Mouse (Mus musculus): Measurements from ENCODE around the gene Eif4ebp2. TPM values are rescaled to one million over a fixed set of nuclear protein-coding genes. Genes with fewer than 3 reads are reported as not detected.
A peak's percentile ranks its signal among the peaks of the same experiment; 100 is the strongest.

Gene Eif4ebp2
- polyA plus RNA-seq, 1 experiment from 2014 or later = 56.2 TPM

- 82% methylated on average over 6 of the region's 6 CpGs for WGBS
- Histone ChIP-seq H3K27me3 (no peaks in the 10 kb centered on the region), H3K36me3 (peaks cover 25% of the 10 kb centered on the region), H3K9ac (no peak overlapping the region), H3K9me3 (no peaks in the 10 kb centered on the region), H3K4me1 (replicated peaks) (peaks cover 22% of the 10 kb centered on the region), H3K4me2 (no peak overlapping the region), H3K27ac (replicated peaks) (no peak overlapping the region), H3K4me3 (no peak overlapping the region)
- no peak for ATAC-seq (ENCODE audit: low FRiP score, low read depth)
Measured at GRCm38 (mm10) chr10:61427951-61428350, 24.5 kb downstream of the Eif4ebp2 start.

- no peak for ATAC-seq (ENCODE audit: low FRiP score, low read depth)
- H3K27ac ChIP-seq (replicated peaks) = no peak overlapping the region
- WGBS = 60% methylated on average over 2 of the region's 2 CpGs
Measured at GRCm38 (mm10) chr10:61426251-61426757, 26.2 kb downstream of the Eif4ebp2 start.

GRCm38 (mm10) chr10:61425047-61425446, 27.4 kb downstream of the Eif4ebp2 start:
- Histone ChIP-seq H3K9me3 (no peaks in the 10 kb centered on the region), H3K27ac (replicated peaks) (0 out of 2 replicates have a peak overlapping the region, but pooled peaks have one; percentile 15), H3K4me1 (replicated peaks) (peaks cover 22% of the 10 kb centered on the region), H3K36me3 (0 out of 2 replicates have a peak, but pooled peaks cover 4% of the 10 kb centered on the region), H3K4me2 (no peak overlapping the region), H3K9ac (no peak overlapping the region), H3K27me3 (peaks cover 11% of the 10 kb centered on the region), H3K4me3 (no peak overlapping the region)
- ATAC-seq (ENCODE audit: low FRiP score, low read depth) = no peak
- 69% methylated on average over 2 of the region's 2 CpGs for WGBS

More at GRCm38 (mm10) chr10:61426251-61426757, 26.2 kb downstream of the Eif4ebp2 start:
- H3K4me2 ChIP-seq = no peak overlapping the region
- H3K9ac ChIP-seq = no peak overlapping the region
- no peak overlapping the region for H3K4me3 ChIP-seq
- peaks cover 22% of the 10 kb centered on the region for H3K4me1 ChIP-seq (replicated peaks)
- no peaks in the 10 kb centered on the region for H3K9me3 ChIP-seq
- H3K36me3 ChIP-seq = peaks cover 15% of the 10 kb centered on the region
- H3K27me3 ChIP-seq = no peaks in the 10 kb centered on the region

GRCm38 (mm10) chr10:61424500-61424899, 28.0 kb downstream of the Eif4ebp2 start:
- H3K27ac ChIP-seq (replicated peaks) = peak overlapping the region; percentile 47; the same call in 1 of the 2 replicates
- H3K4me3 ChIP-seq = no peak overlapping the region
- no peaks in the 10 kb centered on the region for H3K36me3 ChIP-seq
- H3K9me3 ChIP-seq = no peaks in the 10 kb centered on the region
- peak; percentile 70 for ATAC-seq (ENCODE audit: low FRiP score, low read depth)
- no peak overlapping the region for H3K9ac ChIP-seq
- peaks cover 22% of the 10 kb centered on the region for H3K4me1 ChIP-seq (replicated peaks)
- H3K27me3 ChIP-seq = peaks cover 17% of the 10 kb centered on the region
- WGBS = 22% methylated on average over 7 of the region's 7 CpGs
- H3K4me2 ChIP-seq = peak overlapping the region; percentile 21; the same call in 1 of the 2 replicates

GRCm38 (mm10) chr10:61423289-61423688, 29.2 kb downstream of the Eif4ebp2 start:
- Histone ChIP-seq H3K9me3 (no peaks in the 10 kb centered on the region), H3K27ac (replicated peaks) (no peak overlapping the region), H3K4me1 (replicated peaks) (peaks cover 25% of the 10 kb centered on the region), H3K27me3 (peaks cover 29% of the 10 kb centered on the region), H3K36me3 (no peaks in the 10 kb centered on the region), H3K9ac (no peak overlapping the region), H3K4me2 (no peak overlapping the region), H3K4me3 (no peak overlapping the region)
- ATAC-seq (ENCODE audit: low FRiP score, low read depth) = no peak
- 56% methylated on average over 10 of the region's 10 CpGs for WGBS

- H3K4me3 ChIP-seq = no peak overlapping the region
- ATAC-seq (ENCODE audit: low FRiP score, low read depth) = no peak
- H3K36me3 ChIP-seq = no peaks in the 10 kb centered on the region
- no peak overlapping the region for H3K9ac ChIP-seq
- WGBS = 85% methylated on average over 12 of the region's 12 CpGs
- no peak overlapping the region for H3K27ac ChIP-seq (replicated peaks)
- H3K4me1 ChIP-seq (replicated peaks) = peaks cover 28% of the 10 kb centered on the region
- H3K9me3 ChIP-seq = no peaks in the 10 kb centered on the region
- H3K4me2 ChIP-seq = no peak overlapping the region
- peaks cover 33% of the 10 kb centered on the region for H3K27me3 ChIP-seq
Measured at GRCm38 (mm10) chr10:61422861-61423260, 29.6 kb downstream of the Eif4ebp2 start.

GRCm38 (mm10) chr10:61420011-61420410, 32.5 kb downstream of the Eif4ebp2 start:
- WGBS = 82% methylated on average over 4 of the region's 4 CpGs
- Histone ChIP-seq H3K9me3 (no peaks in the 10 kb centered on the region), H3K27ac (replicated peaks) (no peak overlapping the region), H3K27me3 (peaks cover 54% of the 10 kb centered on the region), H3K4me2 (no peak overlapping the region), H3K36me3 (no peaks in the 10 kb centered on the region), H3K9ac (no peak overlapping the region), H3K4me3 (no peak overlapping the region), H3K4me1 (replicated peaks) (peaks cover 26% of the 10 kb centered on the region)
- ATAC-seq (ENCODE audit: low FRiP score, low read depth) = no peak

- Histone ChIP-seq H3K9me3 (no peaks in the 10 kb centered on the region), H3K9ac (no peak overlapping the region), H3K4me3 (no peak overlapping the region), H3K27ac (replicated peaks) (no peak overlapping the region), H3K36me3 (no peaks in the 10 kb centered on the region), H3K4me1 (replicated peaks) (peaks cover 18% of the 10 kb centered on the region), H3K4me2 (0 out of 2 replicates have a peak overlapping the region, but pooled peaks have one; percentile 77), H3K27me3 (peaks cover 54% of the 10 kb centered on the region)
- WGBS = 8% methylated on average over 23 of the region's 24 CpGs
- ATAC-seq (ENCODE audit: low FRiP score, low read depth) = no peak
Measured at GRCm38 (mm10) chr10:61419146-61419545, 33.3 kb downstream of the Eif4ebp2 start.

- Histone ChIP-seq H3K9ac (peak overlapping the region; percentile 33), H3K4me2 (peak overlapping the region; percentile 77), H3K36me3 (no peaks in the 10 kb centered on the region), H3K4me3 (peak overlapping the region; percentile 43), H3K4me1 (replicated peaks) (peaks cover 14% of the 10 kb centered on the region), H3K27ac (replicated peaks) (no peak overlapping the region), H3K9me3 (no peaks in the 10 kb centered on the region), H3K27me3 (peaks cover 54% of the 10 kb centered on the region)
- peak; percentile 40 for ATAC-seq (ENCODE audit: low FRiP score, low read depth)
- WGBS = 2% methylated on average over 49 of the region's 50 CpGs
Measured at GRCm38 (mm10) chr10:61418131-61418900, 34.1 kb downstream of the Eif4ebp2 start.

- H3K4me1 ChIP-seq (replicated peaks) = peaks cover 14% of the 10 kb centered on the region
- peak within 1 kb of the TSS; percentile 77 for H3K4me2 ChIP-seq
- no peaks in the 10 kb centered on the region for H3K36me3 ChIP-seq
- peak; percentile 8; the same call in 1 of the 2 replicates for ATAC-seq (ENCODE audit: low FRiP score, low read depth)
- no peak within 1 kb of the TSS for H3K27ac ChIP-seq (replicated peaks)
- peak within 1 kb of the TSS; percentile 43 for H3K4me3 ChIP-seq
- peaks cover 54% of the 10 kb centered on the region for H3K27me3 ChIP-seq
- H3K9ac ChIP-seq = peak within 1 kb of the TSS; percentile 33
- WGBS = 25% methylated on average over 10 of the region's 10 CpGs
- H3K9me3 ChIP-seq = no peaks in the 10 kb centered on the region
Measured at GRCm38 (mm10) chr10:61417672-61418071, 34.8 kb downstream of the Eif4ebp2 start, which contains the start of gene Nodal. Gene Nodal (plus strand): TSS chr10:61417972.

- no peak for ATAC-seq (ENCODE audit: low FRiP score, low read depth)
- Histone ChIP-seq H3K9me3 (no peaks in the 10 kb centered on the region), H3K36me3 (no peaks in the 10 kb centered on the region), H3K9ac (no peak overlapping the region), H3K27me3 (peaks cover 54% of the 10 kb centered on the region), H3K27ac (replicated peaks) (no peak overlapping the region), H3K4me3 (no peak overlapping the region), H3K4me2 (no peak overlapping the region), H3K4me1 (replicated peaks) (peaks cover 14% of the 10 kb centered on the region)
- 46% methylated on average over 2 of the region's 2 CpGs for WGBS
Measured at GRCm38 (mm10) chr10:61417046-61417445, 35.4 kb downstream of the Eif4ebp2 start.

GRCm38 (mm10) chr10:61416561-61416960, 35.9 kb downstream of the Eif4ebp2 start:
- no peak overlapping the region for H3K9ac ChIP-seq
- 25% methylated on average over 7 of the region's 7 CpGs for WGBS
- H3K4me1 ChIP-seq (replicated peaks) = peaks cover 14% of the 10 kb centered on the region
- H3K36me3 ChIP-seq = no peaks in the 10 kb centered on the region
- no peak overlapping the region for H3K4me2 ChIP-seq
- H3K4me3 ChIP-seq = no peak overlapping the region
- no peak for ATAC-seq (ENCODE audit: low FRiP score, low read depth)
- no peaks in the 10 kb centered on the region for H3K9me3 ChIP-seq
- no peak overlapping the region for H3K27ac ChIP-seq (replicated peaks)
- peaks cover 54% of the 10 kb centered on the region for H3K27me3 ChIP-seq

Data from hindbrain, embryonic 15.5 days (tissue).